Mouse (Mus musculus) midbrain, embryonic 14.5 days (tissue): ENCODE data around the gene Gfap. TPM values are rescaled to one million over a fixed set of nuclear protein-coding genes. Genes with fewer than 3 reads are reported as not detected.
A peak's percentile ranks its signal among the peaks of the same experiment; 100 is the strongest.

ENCODE experiments used
- ATAC-seq: fragments of 200-750 bp; cut with Nextera tagmentation; 2 replicates; pipeline ENCODE4 v1.8.0; 2017; ENCODE audit warnings: moderate number of reproducible peaks, moderate library complexity; ENCODE audit not compliant: low FRiP score, low TSS enrichment
- DNase-seq: peaks from one replicate; pipeline ENCODE4 v3.0.0-alpha.2; 2015
- H3K27ac ChIP-seq: fragments of 300-500 bp; sonication (generic); replicated peaks from 2 replicates; pipeline ENCODE4 v1.5.1; 2014; ENCODE audit warnings: mild to moderate bottlenecking, low read depth, low read length, moderate library complexity
- H3K27me3 ChIP-seq: fragments of 300-500 bp; sonication (generic); 2 replicates; pipeline ENCODE4 v1.6.1; 2014; ENCODE audit warnings: low read length, control low read depth, mixed read lengths; ENCODE audit not compliant: control insufficient read depth, insufficient read depth
- H3K36me3 ChIP-seq: fragments of 300-500 bp; sonication (generic); 2 replicates; pipeline ENCODE4 v1.6.1; 2014; ENCODE audit warnings: low read length, control low read depth; ENCODE audit not compliant: control insufficient read depth, insufficient read depth
- H3K4me1 ChIP-seq: fragments of 300-500 bp; sonication (generic); 2 replicates; pipeline ENCODE4 v1.6.1; 2014; ENCODE audit warnings: mild to moderate bottlenecking, antibody characterized with exemption, low read length, control low read depth; ENCODE audit not compliant: control insufficient read depth, insufficient read depth
- H3K4me2 ChIP-seq: fragments of 300-500 bp; sonication (generic); 2 replicates; pipeline ENCODE4 v1.6.1; 2014; ENCODE audit warnings: mild to moderate bottlenecking, low read length, moderate library complexity
- H3K4me3 ChIP-seq: fragments of 300-500 bp; sonication (generic); replicated peaks from 2 replicates; pipeline ENCODE4 v1.5.1; 2014; ENCODE audit warnings: low read depth, low read length
- H3K9ac ChIP-seq: fragments of 300-500 bp; sonication (generic); replicated peaks from 2 replicates; pipeline ENCODE4 v1.6.1; 2014; ENCODE audit warnings: mild to moderate bottlenecking, low read length, moderate library complexity
- H3K9me3 ChIP-seq: fragments of 300-500 bp; sonication (generic); 2 replicates; pipeline ENCODE4 v1.6.1; 2016; ENCODE audit warnings: low read length, control low read depth, mixed read lengths; ENCODE audit not compliant: control insufficient read depth
- WGBS: fragments of 180-500 bp; shearing (Covaris S2); extraction: QIAGEN DNeasy Blood & Tissue Kit; methylation state at CpG from one replicate; pipeline ENCODE4 v1.1.7; 2014; 5-methylcytosine and 5-hydroxymethylcytosine counted together
- polyA plus RNA-seq: library from polyadenylated mRNA; unstranded; fragments of >200 nt; fragmentation: Nextera tagmentation; extraction: Ambion mirVana; gene quantifications from 2 replicates; pipeline ENCODE4 v1.2.1, GENCODE M21; 2014

Gene Gfap
- polyA plus RNA-seq, 1 experiment from 2014 or later = 0.26 TPM

DNA sequence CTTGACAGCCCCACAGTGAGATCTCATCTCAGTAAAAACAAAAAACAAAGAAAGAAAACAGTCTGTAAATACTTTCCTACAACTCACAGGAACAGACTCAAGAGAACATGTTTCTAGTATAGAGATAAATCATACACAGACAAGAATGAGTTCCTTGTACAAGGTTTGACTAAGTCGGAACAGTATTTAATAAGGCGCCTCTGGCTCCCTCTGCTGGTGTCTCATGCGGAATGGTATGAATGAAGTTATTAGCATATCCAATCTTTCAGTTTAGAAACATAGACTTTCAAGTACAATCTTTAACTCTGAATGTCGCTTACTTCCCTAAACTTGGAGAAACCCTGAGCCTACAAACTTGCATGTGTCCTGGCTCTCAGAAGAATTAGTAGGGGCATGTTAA lies 36.4 kb downstream of the Gfap start:
- H3K27me3 ChIP-seq = no peaks in the 10 kb centered on the region
- H3K4me2 ChIP-seq = no peak overlapping the region
- no peak overlapping the region for H3K27ac ChIP-seq
- no peaks in the 10 kb centered on the region for H3K9me3 ChIP-seq
- ATAC-seq (no peak), DNase-seq (peak; percentile 95)
- no peak overlapping the region for H3K4me3 ChIP-seq
- H3K9ac ChIP-seq = no peak overlapping the region
- 38% methylated on average over 4 of the region's 4 CpGs for WGBS
- no peaks in the 10 kb centered on the region for H3K4me1 ChIP-seq
- peaks cover 91% of the 10 kb centered on the region for H3K36me3 ChIP-seq

DNA sequence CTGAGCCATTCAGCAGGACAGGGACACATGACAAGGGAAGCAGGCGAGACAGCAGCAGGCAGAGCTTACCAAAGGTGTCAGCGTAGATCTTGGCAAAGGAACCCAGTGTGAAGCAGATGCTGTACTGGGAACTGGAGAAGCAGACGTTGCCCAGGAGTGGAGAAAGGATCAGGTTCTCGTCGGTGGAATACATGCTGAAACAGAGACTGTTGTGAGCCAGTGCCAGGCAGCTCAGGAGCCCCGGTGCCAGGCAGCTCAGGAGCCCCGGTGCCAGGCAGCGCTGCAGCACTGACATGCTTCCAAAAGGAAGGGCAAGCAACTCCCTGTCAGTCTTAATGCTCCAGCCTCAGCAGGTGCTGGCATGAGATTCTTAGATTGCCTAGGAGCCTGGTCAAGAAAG lies 40.8 kb downstream of the Gfap start:
- H3K4me1 ChIP-seq = no peaks in the 10 kb centered on the region
- no peaks in the 10 kb centered on the region for H3K27me3 ChIP-seq
- no peak overlapping the region for H3K9ac ChIP-seq
- peaks cover 89% of the 10 kb centered on the region for H3K36me3 ChIP-seq
- ATAC-seq (no peak), DNase-seq (no peak)
- WGBS = 94% methylated on average over 8 of the region's 8 CpGs
- no peak overlapping the region for H3K4me2 ChIP-seq
- no peaks in the 10 kb centered on the region for H3K9me3 ChIP-seq
- no peak overlapping the region for H3K27ac ChIP-seq
- no peak overlapping the region for H3K4me3 ChIP-seq

DNA sequence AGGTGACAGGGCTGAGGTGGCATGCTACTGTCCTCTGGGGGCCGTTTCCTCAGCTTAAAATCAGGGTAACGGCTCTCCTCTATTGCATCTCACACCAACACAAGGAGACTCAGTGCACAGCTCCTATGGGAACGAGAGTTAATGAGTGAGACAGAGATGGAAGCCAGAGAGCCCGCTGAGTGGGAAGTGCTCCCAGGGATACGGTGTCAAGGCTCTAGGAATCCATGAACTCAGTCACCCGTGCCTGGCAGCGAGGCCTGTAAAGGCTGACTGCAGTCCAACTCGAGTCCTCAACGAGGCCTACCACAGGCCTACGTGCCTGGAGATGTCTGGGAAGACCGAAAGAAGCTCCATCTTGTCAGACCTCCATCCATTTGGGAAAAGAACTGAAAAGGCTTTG lies 41.8 kb downstream of the Gfap start:
- DNase-seq = no peak
- no peak overlapping the region for H3K4me3 ChIP-seq
- H3K9me3 ChIP-seq = no peaks in the 10 kb centered on the region
- no peak overlapping the region for H3K27ac ChIP-seq
- 81% methylated on average over 11 of the region's 11 CpGs for WGBS
- H3K36me3 ChIP-seq = peaks cover 92% of the 10 kb centered on the region
- H3K4me2 ChIP-seq = no peak overlapping the region
- no peak overlapping the region for H3K9ac ChIP-seq
- no peak for ATAC-seq
- H3K4me1 ChIP-seq = no peaks in the 10 kb centered on the region
- H3K27me3 ChIP-seq = no peaks in the 10 kb centered on the region

DNA sequence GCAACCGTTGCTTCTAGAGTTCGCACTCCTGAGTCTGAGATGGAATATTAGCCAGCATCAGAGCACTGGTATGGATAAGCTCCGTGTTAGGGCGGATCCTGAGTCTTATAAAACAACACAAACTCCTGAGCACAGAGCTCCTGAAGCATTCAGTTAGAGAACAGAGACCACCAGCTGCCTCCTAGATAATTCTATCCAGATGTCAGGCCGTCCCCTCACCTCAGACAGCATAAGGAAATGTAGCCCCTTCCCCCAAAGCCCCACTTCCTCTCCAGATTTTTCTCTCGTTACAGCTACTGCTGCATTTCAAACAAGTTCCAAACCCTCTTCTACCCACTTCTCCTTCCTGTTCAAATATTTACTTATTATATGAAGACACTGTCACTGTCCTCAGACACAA lies 44.8 kb downstream of the Gfap start:
- no peaks in the 10 kb centered on the region for H3K4me1 ChIP-seq
- no peak for ATAC-seq
- H3K9me3 ChIP-seq = no peaks in the 10 kb centered on the region
- no peak overlapping the region for H3K27ac ChIP-seq
- WGBS = 94% methylated on average over 6 of the region's 6 CpGs
- no peak overlapping the region for H3K4me2 ChIP-seq
- H3K36me3 ChIP-seq = peaks cover 90% of the 10 kb centered on the region
- no peaks in the 10 kb centered on the region for H3K27me3 ChIP-seq
- no peak overlapping the region for H3K4me3 ChIP-seq
- no peak overlapping the region for H3K9ac ChIP-seq
- no peak for DNase-seq

DNA sequence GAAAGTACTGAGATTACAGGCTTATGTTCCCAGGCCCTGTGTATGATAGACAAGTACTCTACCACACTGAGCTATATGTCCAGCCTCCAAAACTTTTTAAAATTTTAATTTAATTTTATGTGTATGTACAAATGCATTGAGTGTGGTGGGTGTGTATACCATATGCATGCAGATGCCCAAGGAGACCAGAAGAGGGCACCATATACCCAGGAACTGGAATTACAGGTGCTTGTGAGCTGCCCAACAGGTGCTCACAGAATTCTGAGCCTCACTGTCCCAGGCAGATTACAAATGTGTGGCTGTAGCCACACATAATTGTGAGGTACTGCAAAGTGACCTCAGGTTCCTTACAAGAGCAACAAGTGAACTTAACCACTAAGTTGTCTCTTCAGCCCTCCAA lies 47.0 kb downstream of the Gfap start:
- no peaks in the 10 kb centered on the region for H3K4me1 ChIP-seq
- no peak overlapping the region for H3K4me2 ChIP-seq
- DNase-seq = peak; percentile 17
- no peaks in the 10 kb centered on the region for H3K9me3 ChIP-seq
- H3K27me3 ChIP-seq = no peaks in the 10 kb centered on the region
- no peak overlapping the region for H3K27ac ChIP-seq
- no peak for ATAC-seq
- H3K9ac ChIP-seq = no peak overlapping the region
- H3K36me3 ChIP-seq = peaks cover 89% of the 10 kb centered on the region
- no peak overlapping the region for H3K4me3 ChIP-seq

DNA sequence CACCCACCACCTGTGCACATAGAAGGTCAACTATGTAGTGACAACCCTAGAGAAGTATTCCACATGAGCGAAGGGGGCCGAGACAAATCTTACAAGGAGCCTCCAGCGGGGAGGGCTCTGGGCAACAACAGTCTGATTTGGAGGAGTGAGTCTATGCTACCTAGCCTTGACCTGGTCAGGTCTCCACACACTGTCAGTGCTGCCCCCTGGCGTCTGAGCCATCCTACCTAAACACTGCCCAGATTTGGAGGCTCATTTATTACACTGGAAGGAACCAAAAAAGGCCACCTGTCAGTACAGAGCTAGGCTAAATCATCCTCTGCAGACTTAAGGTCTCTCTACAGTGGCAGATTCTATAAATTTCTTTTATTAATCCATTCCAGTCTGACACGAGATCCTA lies 48.8 kb downstream of the Gfap start:
- no peak overlapping the region for H3K27ac ChIP-seq
- peaks cover 91% of the 10 kb centered on the region for H3K36me3 ChIP-seq
- H3K9ac ChIP-seq = no peak overlapping the region
- H3K4me1 ChIP-seq = no peaks in the 10 kb centered on the region
- no peaks in the 10 kb centered on the region for H3K9me3 ChIP-seq
- DNase-seq (peak; percentile 75), ATAC-seq (no peak)
- WGBS = 75% methylated on average over 5 of the region's 5 CpGs
- no peak overlapping the region for H3K4me2 ChIP-seq
- no peak overlapping the region for H3K4me3 ChIP-seq
- H3K27me3 ChIP-seq = no peaks in the 10 kb centered on the region

DNA sequence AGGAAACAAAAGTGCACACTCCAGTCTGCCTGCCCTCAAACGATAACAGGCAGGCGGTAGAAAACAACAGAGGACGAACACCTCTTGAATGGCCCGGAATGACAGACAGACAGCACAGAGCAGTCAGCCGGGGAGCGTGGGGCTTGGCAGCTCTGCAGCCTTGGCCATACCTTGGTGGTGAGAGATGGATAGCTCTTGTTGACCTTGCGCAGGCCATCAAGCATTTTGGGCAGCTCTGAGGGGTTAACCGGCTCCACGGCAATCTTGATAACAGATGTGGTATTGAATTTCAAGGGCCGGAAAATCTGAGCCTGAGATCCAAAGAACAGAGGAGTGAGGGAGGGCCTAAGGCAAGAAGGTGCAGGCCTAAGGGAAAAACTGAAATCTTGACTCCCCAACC lies 54.8 kb downstream of the Gfap start:
- Histone ChIP-seq H3K27ac (no peak overlapping the region), H3K4me2 (no peak overlapping the region), H3K9ac (no peak overlapping the region), H3K4me3 (no peak overlapping the region), H3K4me1 (no peaks in the 10 kb centered on the region), H3K36me3 (peaks cover 98% of the 10 kb centered on the region), H3K9me3 (no peaks in the 10 kb centered on the region), H3K27me3 (no peaks in the 10 kb centered on the region)
- WGBS = 92% methylated on average over 10 of the region's 10 CpGs
- DNase-seq (no peak), ATAC-seq (no peak)

DNA sequence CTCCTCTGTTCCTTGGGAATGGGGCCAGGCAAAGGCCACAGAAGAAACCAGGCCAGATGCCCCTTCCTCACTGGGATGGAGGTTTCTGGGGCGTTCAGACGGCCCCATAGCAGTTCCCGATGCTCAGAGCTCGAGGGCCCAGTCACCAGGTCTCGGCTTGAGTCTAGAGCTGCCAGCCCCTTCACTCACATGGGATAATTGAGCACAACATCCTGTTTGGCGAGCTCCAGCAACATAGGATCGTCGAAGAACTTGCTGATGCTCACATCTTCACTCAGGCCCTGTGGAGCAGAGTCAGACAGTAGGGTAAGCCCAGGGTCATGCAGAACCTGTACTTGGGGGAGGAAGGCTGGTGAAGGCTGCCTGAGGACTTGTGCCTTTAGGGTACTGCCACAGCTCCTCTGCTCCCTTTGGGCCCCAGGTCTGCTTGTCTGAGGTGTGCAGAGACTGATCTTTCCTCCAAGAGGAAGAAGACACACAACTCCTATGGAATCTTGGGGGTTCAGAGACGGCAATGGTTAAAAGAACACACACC lies 62.0 kb downstream of the Gfap start:
- no peak for ATAC-seq
- 90% methylated on average over 9 of the region's 9 CpGs for WGBS

DNA sequence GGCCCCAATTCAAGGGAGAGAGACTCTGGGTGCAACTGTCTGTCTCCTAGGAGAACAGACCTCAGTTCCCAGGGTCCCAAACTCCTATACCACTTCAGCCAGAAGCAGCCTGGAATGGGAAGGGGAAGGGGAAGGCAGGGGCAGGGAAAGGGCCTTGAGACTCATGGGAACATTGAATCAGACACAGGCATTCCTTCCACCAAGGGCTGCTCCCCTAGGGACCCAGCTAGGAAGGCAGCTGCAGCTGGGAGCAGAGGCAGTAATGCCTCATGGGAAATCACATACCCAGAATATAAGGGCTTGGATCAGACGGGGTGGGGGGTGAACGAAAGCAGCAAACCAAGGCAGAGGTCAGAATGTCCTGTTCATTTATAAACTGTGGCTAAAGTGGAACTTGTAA lies 62.6 kb downstream of the Gfap start:
- DNase-seq = no peak
- Histone ChIP-seq H3K4me2 (no peak overlapping the region), H3K27me3 (no peaks in the 10 kb centered on the region), H3K27ac (no peak overlapping the region), H3K4me1 (no peaks in the 10 kb centered on the region), H3K4me3 (no peak overlapping the region), H3K36me3 (peaks cover 66% of the 10 kb centered on the region), H3K9ac (no peak overlapping the region), H3K9me3 (no peaks in the 10 kb centered on the region)
- no peak for ATAC-seq
- WGBS = 92% methylated on average over 2 of the region's 2 CpGs

More for the DNA sequence above, 62.0 kb downstream of the Gfap start:
- DNase-seq = no peak
- H3K36me3 ChIP-seq = peaks cover 71% of the 10 kb centered on the region
- H3K9ac ChIP-seq = no peak overlapping the region
- no peak overlapping the region for H3K4me2 ChIP-seq
- H3K27me3 ChIP-seq = no peaks in the 10 kb centered on the region
- no peaks in the 10 kb centered on the region for H3K4me1 ChIP-seq
- H3K9me3 ChIP-seq = no peaks in the 10 kb centered on the region
- H3K4me3 ChIP-seq = no peak overlapping the region
- H3K27ac ChIP-seq = no peak overlapping the region
